Mouse (Mus musculus) neural tube, postnatal 0 days (tissue): ENCODE results near the gene Apol7a. TPM values are rescaled to one million over a fixed set of nuclear protein-coding genes. Genes with fewer than 3 reads are reported as not detected.

Experiments used
- polyA plus RNA-seq: library from polyadenylated mRNA; unstranded; fragments of >200 nt; fragmentation: Nextera tagmentation; extraction: Ambion mirVana; gene quantifications from 2 replicates; pipeline ENCODE4 v1.2.1, GENCODE M21; 2015

Gene Apol7a
- not detected in 2 replicates for polyA plus RNA-seq

DNA sequence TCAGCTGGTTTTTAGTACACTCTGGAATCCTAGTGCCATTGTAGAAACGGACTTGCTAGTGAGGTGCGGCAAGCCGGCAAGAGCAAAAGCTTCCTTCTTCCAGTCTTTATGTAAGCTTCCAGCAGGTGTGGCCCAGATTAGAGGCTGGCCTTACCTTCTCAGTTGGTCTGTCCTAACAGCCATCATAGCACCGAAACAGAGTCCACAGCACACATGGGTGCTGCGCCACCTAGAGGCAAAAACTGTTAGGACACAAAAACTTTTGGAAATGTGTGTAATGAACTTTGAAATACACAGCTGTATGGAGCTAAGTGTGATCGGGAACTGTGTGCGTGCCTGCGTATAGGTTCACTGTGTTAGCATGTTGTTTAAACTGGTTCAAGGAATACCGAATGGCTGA, at the start of gene Apol7a:
Apol7a (minus strand) TSS at position 84 of the 400 bp plus-strand sequence.

DNA sequence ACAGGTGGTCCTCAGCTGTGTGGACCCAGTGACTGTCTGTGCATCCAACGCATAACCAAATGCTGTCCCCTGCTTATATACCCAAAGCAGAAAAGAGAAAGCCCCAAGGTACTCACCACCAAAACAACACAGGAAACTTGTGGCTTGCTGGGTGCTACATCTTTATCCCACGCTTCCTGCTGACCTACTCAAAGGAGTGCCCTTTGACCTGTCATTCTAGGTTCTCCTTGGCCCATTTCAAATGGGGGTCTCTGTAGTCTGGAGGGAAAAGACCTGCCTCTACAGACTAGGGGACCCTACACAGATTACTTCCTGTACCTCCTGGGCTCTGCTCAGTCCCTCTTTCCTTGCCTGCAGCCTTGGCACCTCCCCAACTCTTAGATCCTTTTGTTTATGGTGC, 48.5 kb upstream of the Apol7a start, which contains the start of gene Apol7b:
Apol7b (minus strand) TSS at position 101 of the 400 bp plus-strand sequence.

GRCm38 (mm10) chr15:77411035-77411434, 12.1 kb upstream of the Apol7a start, which contains the start of gene Apol9a:
TSS of gene Apol9a (minus strand) at chr15:77411135.

Other genes with a start within 250 kb of the Apol7a start
- 59.2 and 80.5 TPM in 2 replicates for gene Rbfox2, start 92.1 kb downstream of the Apol7a start, polyA plus RNA-seq
- gene Apol9a, start 12.0 kb upstream of the Apol7a start, polyA plus RNA-seq, result 0.65 and 2.1 TPM in 2 replicates
- not detected in 2 replicates for gene Apol7b, start 48.4 kb upstream of the Apol7a start, polyA plus RNA-seq
- gene Apol10a, start 77.9 kb upstream of the Apol7a start, polyA plus RNA-seq, result not detected in 2 replicates
- not detected in 2 replicates for gene Apol11a, start 109.2 kb upstream of the Apol7a start, polyA plus RNA-seq
- not detected in 2 replicates for gene Apol7c, start 134.2 kb upstream of the Apol7a start, polyA plus RNA-seq
- not detected in 2 replicates for gene 1700025B11Rik, start 162.8 kb upstream of the Apol7a start, polyA plus RNA-seq
- gene Apol10b, start 197.0 kb upstream of the Apol7a start, polyA plus RNA-seq, result 0.08 and 0.09 TPM in 2 replicates
- gene Gm36245, start 200.1 kb upstream of the Apol7a start, polyA plus RNA-seq, result not detected in 2 replicates
- gene Apol11b, start 244.2 kb upstream of the Apol7a start, polyA plus RNA-seq, result not detected in 2 replicates